In genomic region chr13:20131998-20132371, GRCm38 (mm10) we compare ENCODE assay signal across 24 mouse cellular contexts. TPM values are rescaled to one million over a fixed set of nuclear protein-coding genes. Genes with fewer than 3 reads are reported as not detected.
A peak's percentile ranks its signal among the peaks of the same experiment; 100 is the strongest.
DNase-seq lines count a peak whose midpoint lies in the region; ATAC-seq and TF ChIP-seq lines count a peak whose summit lies in the region.
"Had no signal": no experiment of that assay in that cellular context is flagged by ENCODE, and none has a peak within 500 bp of the region (broad histone marks: within the 10 kb centered on the region; RNA-seq: fewer than 3 reads in every experiment).

No protein-coding gene starts in this region.

- no peaks in the 10 kb centered on the region for H3K36me3 ChIP-seq in intestine, embryonic 16.5 days (ENCODE audit: control insufficient read depth, insufficient read depth, low read length)
- no peaks in the 10 kb centered on the region for H3K36me3 ChIP-seq in liver, embryonic 14.5 days (replicated peaks; ENCODE audit: control insufficient read depth, insufficient read depth, low read depth)
- H3K36me3 ChIP-seq in small intestine, adult 2 months (ENCODE audit: control insufficient read depth, insufficient read depth, low read length), result no peaks in the 10 kb centered on the region
- no peaks in the 10 kb centered on the region for H3K36me3 ChIP-seq in forebrain, embryonic 14.5 days (ENCODE audit: control insufficient read depth, insufficient read depth, low read length)
- H3K36me3 ChIP-seq: embryonic facial prominence, embryonic 13.5 days; heart, embryonic 13.5 days; limb, embryonic 12.5 days; midbrain, embryonic 13.5 days; neural tube, embryonic 15.5 days had no signal

- DNase-seq in liver, embryonic 14.5 days (ENCODE audit: low read depth in 3 of 3, low spot score in 3 of 3), result no peak
- no peak for DNase-seq in MN1 (ENCODE audit: low spot score)
- no peak for DNase-seq in kidney, postnatal 10 days
- DNase-seq in forebrain, embryonic 14.5 days (ENCODE audit: low spot score), result no peak
- DNase-seq: B cell, adult 2 months; cerebellum, adult 18-20 months; cerebellum, postnatal 10 days; forebrain, postnatal 0 days; heart, postnatal 10 days; kidney, adult 9 months; kidney, postnatal 14 days; lung, adult 18-20 months; thymus, postnatal 14 days had no signal

- H3K4me3 ChIP-seq in intestine, embryonic 16.5 days (ENCODE audit: low read length), result peak overlapping the region; percentile 16; the same call in 1 of the 2 replicates
- H3K4me3 ChIP-seq in liver, embryonic 14.5 days (ENCODE audit: insufficient read depth in 1 of 2, low read depth in 2 of 2, low read length in 2 of 2), result no peak overlapping the region
- H3K4me3 ChIP-seq in small intestine, adult 2 months (ENCODE audit: low read depth, low read length), result no peak overlapping the region
- no peak overlapping the region for H3K4me3 ChIP-seq in forebrain, embryonic 14.5 days (ENCODE audit: low read depth, low read length)
- H3K4me3 ChIP-seq: embryonic facial prominence, embryonic 13.5 days; heart, embryonic 13.5 days; limb, embryonic 12.5 days; midbrain, embryonic 13.5 days; neural tube, embryonic 15.5 days had no signal

- H3K4me1 ChIP-seq in intestine, embryonic 16.5 days (ENCODE audit: control insufficient read depth, insufficient read depth, low read length), result peaks cover 47% of the 10 kb centered on the region
- H3K4me1 ChIP-seq in liver, embryonic 14.5 days (replicated peaks; ENCODE audit: control insufficient read depth in 2 of 2, insufficient read depth in 2 of 2, low read length in 1 of 2), result peaks cover 51 to 67% of the 10 kb centered on the region in 2 experiments
- H3K4me1 ChIP-seq in small intestine, adult 2 months (ENCODE audit: control insufficient read depth, insufficient read depth, insufficient read length, low read length), result peaks cover 34% of the 10 kb centered on the region
- peaks cover 4% of the 10 kb centered on the region; the same call in 1 of the 2 replicates for H3K4me1 ChIP-seq in forebrain, embryonic 14.5 days (ENCODE audit: control insufficient read depth, insufficient read depth, low read length)

- no peak overlapping the region for H3K9ac ChIP-seq in intestine, embryonic 16.5 days (ENCODE audit: low read depth, low read length)
- H3K9ac ChIP-seq in liver, embryonic 14.5 days (replicated peaks), result peak overlapping the region; percentile 21; the same call in 1 of the 2 replicates
- no peak overlapping the region for H3K9ac ChIP-seq in forebrain, embryonic 14.5 days (ENCODE audit: low read length)
- H3K9ac ChIP-seq: embryonic facial prominence, embryonic 13.5 days; forebrain, postnatal 0 days; heart, embryonic 13.5 days; hindbrain, embryonic 14.5 days; limb, embryonic 12.5 days; midbrain, embryonic 13.5 days; neural tube, embryonic 15.5 days had no signal

- TF ChIP-seq POLR2A in small intestine, adult 2 months (IDR thresholded peaks at IDR 0.05; ENCODE audit: low read depth, low read length), result no peak

- TF ChIP-seq CTCF in liver, embryonic 14.5 days (IDR thresholded peaks at IDR 0.05; ENCODE audit: low read depth), result no peak
- no peak for TF ChIP-seq CTCF in small intestine, adult 2 months (IDR thresholded peaks at IDR 0.05; ENCODE audit: extremely low read depth, insufficient read length, insufficient replicate concordance, low read depth, low read length)

- peak; percentile 54 for ATAC-seq in intestine, embryonic 16.5 days
- 0 out of 2 replicates have a peak, but pooled peaks have one; percentile 1 for ATAC-seq in liver, embryonic 14.5 days (ENCODE audit: insufficient read depth)
- no peak for ATAC-seq in forebrain, embryonic 14.5 days
- ATAC-seq: activated CD4-positive, CD25-positive, alpha-beta regulatory T cell, adult 4 months; forebrain, postnatal 0 days; inflammation-experienced regulatory T-cells, adult 6 months; midbrain, embryonic 13.5 days had no signal

- WGBS in intestine, embryonic 16.5 days, result 55% methylated on average over 4 of the region's 4 CpGs
- 57% methylated on average over 4 of the region's 4 CpGs for WGBS in liver, embryonic 14.5 days (ENCODE audit: insufficient replicate concordance)
- 24% methylated on average over 4 of the region's 4 CpGs for WGBS in small intestine, adult 2 months
- WGBS in forebrain, embryonic 14.5 days, result 90% methylated on average over 4 of the region's 4 CpGs

- H3K27me3 ChIP-seq in intestine, embryonic 16.5 days (replicated peaks; ENCODE audit: control insufficient read depth, insufficient read depth, low read length), result no peaks in the 10 kb centered on the region
- no peaks in the 10 kb centered on the region for H3K27me3 ChIP-seq in liver, embryonic 14.5 days (ENCODE audit: control insufficient read depth, insufficient read depth, low read length)
- H3K27me3 ChIP-seq in small intestine, adult 2 months (ENCODE audit: control insufficient read depth, insufficient read depth, low read length), result no peaks in the 10 kb centered on the region
- no peaks in the 10 kb centered on the region; the same call in 1 of the 2 replicates for H3K27me3 ChIP-seq in forebrain, embryonic 14.5 days (replicated peaks; ENCODE audit: control insufficient read depth, insufficient read depth, low read length)
- H3K27me3 ChIP-seq: embryonic facial prominence, embryonic 13.5 days; heart, embryonic 13.5 days; limb, embryonic 12.5 days; midbrain, embryonic 13.5 days; neural tube, embryonic 15.5 days had no signal

- TF ChIP-seq EP300 in liver, embryonic 14.5 days (IDR thresholded peaks at IDR 0.05; ENCODE audit: low read depth), result no peak

- H3K27ac ChIP-seq in intestine, embryonic 16.5 days (ENCODE audit: low read length), result peak overlapping the region; percentile 72
- peak overlapping the region; percentile 81 for H3K27ac ChIP-seq in liver, embryonic 14.5 days
- peak overlapping the region; percentile 52 for H3K27ac ChIP-seq in small intestine, adult 2 months (ENCODE audit: insufficient read depth, low read depth, low read length)
- no peak overlapping the region for H3K27ac ChIP-seq in forebrain, embryonic 14.5 days (ENCODE audit: low read depth, low read length)
- H3K27ac ChIP-seq: embryonic facial prominence, embryonic 13.5 days; heart, embryonic 13.5 days; hindbrain, embryonic 14.5 days; limb, embryonic 12.5 days; macrophage; midbrain, embryonic 13.5 days; neural tube, embryonic 15.5 days had no signal

- peak overlapping the region; percentile 2; the same call in 1 of the 2 replicates for H3K4me2 ChIP-seq in intestine, embryonic 16.5 days (ENCODE audit: low read depth, low read length)
- peak overlapping the region; percentile 55 for H3K4me2 ChIP-seq in liver, embryonic 14.5 days (ENCODE audit: low read depth)
- no peak overlapping the region for H3K4me2 ChIP-seq in forebrain, embryonic 14.5 days (ENCODE audit: low read length)
- H3K4me2 ChIP-seq: embryonic facial prominence, embryonic 13.5 days; heart, embryonic 13.5 days; hindbrain, embryonic 14.5 days; limb, embryonic 12.5 days; midbrain, embryonic 13.5 days; neural tube, embryonic 15.5 days had no signal

- H3K9me3 ChIP-seq in intestine, embryonic 16.5 days (ENCODE audit: control insufficient read depth, low read length), result no peaks in the 10 kb centered on the region
- no peaks in the 10 kb centered on the region for H3K9me3 ChIP-seq in liver, embryonic 14.5 days (ENCODE audit: control insufficient read depth, low read length)
- H3K9me3 ChIP-seq in forebrain, embryonic 14.5 days (replicated peaks; ENCODE audit: control insufficient read depth, low read length), result no peaks in the 10 kb centered on the region
- H3K9me3 ChIP-seq: embryonic facial prominence, embryonic 13.5 days; heart, embryonic 13.5 days; limb, embryonic 12.5 days; midbrain, embryonic 13.5 days; neural tube, embryonic 15.5 days had no signal

RNA-seq across cellular contexts. Expression of gene Elmo1, which starts 41.6 kb away (rescaled TPM):
- 14.4 and 17.5 TPM in 2 replicates for polyA plus RNA-seq in intestine, embryonic 16.5 days (2015; fragmentation: Nextera tagmentation; extraction: Ambion mirVana)
- polyA plus RNA-seq in liver, embryonic 14.5 days (2012; rRNA removed), result 2.4 and 3.0 TPM in 2 replicates
- 3.5 and 3.9 TPM in 2 replicates for polyA plus RNA-seq in liver, embryonic 14.5 days (2014; fragmentation: Nextera tagmentation; extraction: Ambion mirVana)
- 10.7 and 23.8 TPM in 2 replicates for polyA plus RNA-seq in small intestine, adult 2 months (2012; rRNA removed)
- 22.6 and 27.8 TPM in 2 replicates for polyA plus RNA-seq in forebrain, embryonic 14.5 days (2014; fragmentation: Nextera tagmentation; extraction: Ambion mirVana)
